Mouse (Mus musculus): ENCODE measurements around the gene Vat1l.

Vat1l gene

DNA sequence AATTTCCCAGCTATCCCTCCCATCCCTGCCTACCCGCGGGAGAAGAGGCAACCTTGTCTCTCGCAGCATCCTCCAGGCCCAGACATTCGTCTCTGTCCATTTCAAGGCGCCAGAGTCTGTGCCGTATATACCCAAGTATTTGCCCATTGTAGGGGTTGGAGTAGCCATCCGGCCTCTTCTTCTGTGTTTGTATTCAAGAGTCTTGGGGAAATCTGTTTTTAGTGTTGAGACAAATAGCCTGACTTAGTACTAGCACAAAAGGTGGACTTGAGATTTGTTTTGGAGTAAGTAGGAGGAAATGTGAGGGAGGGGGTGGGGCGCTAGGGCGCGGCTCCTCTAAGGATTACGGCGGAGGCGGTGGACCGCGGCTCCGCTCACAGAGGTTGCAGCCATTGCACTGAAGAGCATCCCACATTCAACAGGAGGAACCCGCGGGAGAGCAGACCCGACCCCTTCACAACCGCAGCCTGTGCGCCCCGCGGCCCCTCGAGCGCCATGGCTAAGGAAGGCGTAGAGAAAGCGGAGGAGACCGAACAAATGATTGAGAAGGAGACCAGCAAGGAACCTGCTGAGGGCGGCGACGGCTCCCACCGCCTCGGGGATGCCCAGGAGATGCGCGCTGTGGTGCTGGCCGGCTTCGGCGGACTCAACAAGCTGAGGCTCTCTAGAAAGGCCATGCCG lies at the start of gene Vat1l:
Vat1l (plus strand) TSS at position 392 of the 681 bp plus-strand sequence.
- no peak for TF ChIP-seq GATA4 (IDR thresholded peaks at IDR 0.05; ENCODE audit: insufficient replicate concordance, low read length)

DNA sequence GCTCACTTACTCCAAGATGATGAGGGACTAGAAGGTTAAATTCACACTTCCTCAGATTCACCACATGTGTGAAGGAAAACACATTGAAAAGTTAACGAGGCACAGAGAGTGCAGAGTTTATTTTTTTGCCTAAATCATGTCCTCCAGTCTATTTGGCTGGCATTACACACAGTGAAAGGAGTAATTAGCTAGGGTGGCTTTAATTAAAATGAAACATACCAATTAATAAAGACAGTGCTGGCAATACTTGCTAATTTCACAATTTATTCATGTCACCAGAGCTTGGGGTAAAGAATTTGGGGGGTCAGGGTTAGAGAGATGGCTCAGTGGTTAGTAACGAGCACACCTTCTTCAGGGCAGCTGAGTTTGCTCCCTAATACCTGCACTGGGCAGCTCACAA lies 46.8 kb upstream of the Vat1l start:
- TF ChIP-seq GATA4 (IDR thresholded peaks at IDR 0.05; ENCODE audit: insufficient replicate concordance, low read length), result no peak

GRCm38 (mm10) chr8:114159666-114160065 lies 45.7 kb upstream of the Vat1l start:
- TF ChIP-seq GATA4 (IDR thresholded peaks at IDR 0.05; ENCODE audit: insufficient replicate concordance, low read length), result no peak

DNA sequence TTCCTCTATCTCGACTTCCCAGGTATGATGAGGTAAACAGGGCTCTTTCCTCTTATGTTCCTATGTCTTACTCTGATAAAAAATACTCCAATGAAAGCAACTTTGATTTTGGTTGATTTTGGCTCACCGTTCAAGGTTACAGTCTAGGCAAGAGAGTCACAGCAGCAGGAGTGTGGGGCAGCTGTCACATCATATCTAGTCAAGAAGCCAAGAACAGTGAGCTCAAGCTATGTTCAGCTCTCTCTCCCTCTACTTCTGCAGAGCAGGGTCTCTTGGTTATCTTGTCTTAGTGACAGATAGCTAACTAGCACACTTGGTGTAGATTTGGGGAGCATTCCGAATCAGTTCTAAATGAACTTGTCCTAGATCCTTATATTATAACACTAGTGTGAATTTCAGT lies 41.5 kb upstream of the Vat1l start:
- TF ChIP-seq GATA4 (IDR thresholded peaks at IDR 0.05; ENCODE audit: insufficient replicate concordance, low read length), result no peak

- no peak for TF ChIP-seq GATA4 (IDR thresholded peaks at IDR 0.05; ENCODE audit: insufficient replicate concordance, low read length)
Observed at GRCm38 (mm10) chr8:114164444-114165096, 40.8 kb upstream of the Vat1l start.

DNA sequence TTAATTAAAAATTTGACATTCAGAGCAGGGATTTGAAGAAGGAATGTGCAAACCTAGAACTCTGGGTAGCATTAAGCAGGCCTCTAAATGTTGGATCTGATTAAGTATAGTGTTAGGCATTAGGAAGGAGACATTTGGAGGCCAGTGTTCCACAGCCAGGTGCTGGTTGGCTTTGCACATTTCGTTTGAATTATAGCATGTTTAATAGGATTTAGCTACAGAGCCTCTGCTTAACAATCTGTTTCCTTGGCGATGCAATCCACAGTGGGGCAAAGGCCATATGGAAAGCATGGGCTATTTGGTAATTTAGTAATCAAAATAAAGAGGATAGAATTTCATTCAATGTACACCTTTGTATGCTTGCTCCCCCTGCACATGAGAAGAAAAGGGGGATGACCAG lies 39.7 kb upstream of the Vat1l start:
- no peak for TF ChIP-seq GATA4 (IDR thresholded peaks at IDR 0.05; ENCODE audit: insufficient replicate concordance, low read length)

DNA sequence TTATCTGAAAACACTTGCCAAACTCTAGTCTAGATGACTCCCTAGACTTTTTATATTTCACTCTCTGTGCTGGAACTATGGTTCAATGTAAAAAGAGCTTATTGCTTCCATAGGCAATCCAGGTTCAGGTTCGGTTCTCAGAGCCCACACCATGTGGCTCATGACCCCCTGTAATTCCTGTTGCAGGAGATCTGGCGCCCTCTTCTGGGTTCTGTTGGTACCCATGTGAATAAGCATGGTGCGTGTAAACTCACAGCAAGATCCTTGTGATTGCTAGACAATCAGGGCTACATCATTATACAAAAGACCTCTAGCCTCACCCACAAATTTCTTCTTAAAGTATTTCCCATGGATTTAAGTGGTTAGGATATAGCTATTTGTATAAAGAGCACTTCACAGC lies 28.7 kb upstream of the Vat1l start:
- TF ChIP-seq GATA4 (IDR thresholded peaks at IDR 0.05; ENCODE audit: insufficient replicate concordance, low read length), result no peak

DNA sequence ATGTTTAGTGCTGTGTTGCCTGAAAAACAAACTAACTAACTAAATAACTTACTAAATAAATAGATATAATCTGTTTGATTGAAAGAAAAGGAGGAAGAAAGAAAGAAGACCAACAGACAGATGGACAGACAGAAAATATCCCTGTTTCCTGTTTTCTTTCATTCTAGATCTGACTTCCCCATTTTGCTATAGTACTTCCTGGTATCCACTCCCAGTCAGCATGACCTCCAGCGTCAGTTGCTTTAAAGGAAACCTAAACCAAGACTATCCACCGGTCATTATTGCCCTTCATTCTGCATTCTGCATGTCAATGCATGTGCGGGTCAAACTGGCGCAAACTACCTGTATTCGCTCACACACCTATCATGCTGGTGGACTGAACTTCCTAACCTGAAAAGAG lies 12.1 kb upstream of the Vat1l start:
- TF ChIP-seq GATA4 (IDR thresholded peaks at IDR 0.05; ENCODE audit: insufficient replicate concordance, low read length), result no peak

GRCm38 (mm10) chr8:114198990-114199389 lies 6.4 kb upstream of the Vat1l start:
- TF ChIP-seq GATA4 (IDR thresholded peaks at IDR 0.05; ENCODE audit: insufficient replicate concordance, low read length), result no peak

DNA sequence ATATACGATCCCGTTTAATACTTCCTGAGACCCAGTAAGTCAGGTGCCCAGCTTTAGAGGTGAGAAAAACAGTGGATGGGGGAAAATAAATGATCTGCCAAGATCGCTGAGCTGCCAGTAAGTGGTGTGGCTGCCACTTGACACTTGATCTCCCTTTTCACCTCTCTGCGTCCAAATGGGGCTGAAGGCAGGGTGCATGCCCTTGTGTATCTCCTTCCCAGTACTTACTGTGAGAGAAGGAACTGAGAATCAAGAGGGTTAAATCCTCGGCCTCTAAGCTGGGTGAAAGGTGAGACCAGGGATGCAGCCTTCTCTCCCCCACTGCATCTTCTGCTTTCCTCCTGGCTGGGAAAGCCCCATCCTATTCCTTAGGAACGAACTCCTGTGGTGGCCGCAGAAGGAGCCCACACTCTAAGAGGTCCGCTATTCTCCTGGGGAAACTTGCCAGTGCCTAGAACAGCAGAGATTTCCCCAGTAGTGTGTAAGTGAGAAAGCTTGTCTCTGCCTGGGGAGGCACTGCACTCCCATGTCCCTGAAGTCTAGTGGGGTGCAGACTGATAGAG lies 1.1 kb downstream of the Vat1l start:
- TF ChIP-seq GATA4 (IDR thresholded peaks at IDR 0.05; ENCODE audit: insufficient replicate concordance, low read length), result no peak

DNA sequence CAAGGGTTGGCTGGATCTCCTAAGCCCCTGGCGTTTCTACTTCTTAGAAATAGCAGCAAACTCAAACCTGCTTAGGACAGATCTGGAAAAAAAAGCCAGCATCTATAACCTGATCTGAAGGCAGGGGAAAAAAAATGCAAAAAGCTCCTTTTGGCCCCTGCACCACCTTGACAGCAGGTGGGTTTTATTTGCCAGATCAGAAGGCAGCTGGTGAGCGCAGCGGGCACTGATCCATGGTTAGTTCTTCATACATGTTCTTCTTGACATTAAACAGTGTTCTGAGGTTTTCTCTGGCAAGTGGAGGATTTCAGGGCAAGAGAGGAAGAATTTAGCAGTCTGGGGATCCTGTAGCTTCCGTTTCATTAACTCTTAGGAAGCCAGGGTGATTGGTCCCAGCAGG lies 1.6 kb downstream of the Vat1l start:
- TF ChIP-seq GATA4 (IDR thresholded peaks at IDR 0.05; ENCODE audit: insufficient replicate concordance, low read length), result no peak

- no peak for TF ChIP-seq GATA4 (IDR thresholded peaks at IDR 0.05; ENCODE audit: insufficient replicate concordance, low read length)
Observed at GRCm38 (mm10) chr8:114220779-114221178, 15.4 kb downstream of the Vat1l start.

DNA sequence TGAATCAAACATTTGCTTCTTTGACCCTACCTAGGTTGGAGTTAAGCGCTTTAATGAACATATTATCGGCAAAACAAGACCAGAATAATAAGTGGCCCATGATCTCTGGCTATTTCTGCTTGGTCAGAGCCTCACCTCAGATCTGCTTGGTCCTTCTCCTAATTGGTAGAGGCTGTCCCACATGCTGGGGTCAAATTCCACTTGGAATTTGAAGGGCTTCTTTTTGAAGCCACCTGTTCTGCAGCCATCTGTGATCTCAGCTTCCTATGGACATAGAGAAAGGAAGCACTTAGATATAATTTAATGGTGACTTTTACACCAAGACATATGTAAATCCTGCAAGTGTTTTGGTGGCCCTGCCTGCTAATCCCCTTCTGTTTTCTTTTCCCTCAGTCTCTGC lies 16.6 kb downstream of the Vat1l start:
- no peak for TF ChIP-seq GATA4 (IDR thresholded peaks at IDR 0.05; ENCODE audit: insufficient replicate concordance, low read length)

- no peak for TF ChIP-seq GATA4 (IDR thresholded peaks at IDR 0.05; ENCODE audit: insufficient replicate concordance, low read length)
Observed at GRCm38 (mm10) chr8:114224001-114224400, 18.6 kb downstream of the Vat1l start.

DNA sequence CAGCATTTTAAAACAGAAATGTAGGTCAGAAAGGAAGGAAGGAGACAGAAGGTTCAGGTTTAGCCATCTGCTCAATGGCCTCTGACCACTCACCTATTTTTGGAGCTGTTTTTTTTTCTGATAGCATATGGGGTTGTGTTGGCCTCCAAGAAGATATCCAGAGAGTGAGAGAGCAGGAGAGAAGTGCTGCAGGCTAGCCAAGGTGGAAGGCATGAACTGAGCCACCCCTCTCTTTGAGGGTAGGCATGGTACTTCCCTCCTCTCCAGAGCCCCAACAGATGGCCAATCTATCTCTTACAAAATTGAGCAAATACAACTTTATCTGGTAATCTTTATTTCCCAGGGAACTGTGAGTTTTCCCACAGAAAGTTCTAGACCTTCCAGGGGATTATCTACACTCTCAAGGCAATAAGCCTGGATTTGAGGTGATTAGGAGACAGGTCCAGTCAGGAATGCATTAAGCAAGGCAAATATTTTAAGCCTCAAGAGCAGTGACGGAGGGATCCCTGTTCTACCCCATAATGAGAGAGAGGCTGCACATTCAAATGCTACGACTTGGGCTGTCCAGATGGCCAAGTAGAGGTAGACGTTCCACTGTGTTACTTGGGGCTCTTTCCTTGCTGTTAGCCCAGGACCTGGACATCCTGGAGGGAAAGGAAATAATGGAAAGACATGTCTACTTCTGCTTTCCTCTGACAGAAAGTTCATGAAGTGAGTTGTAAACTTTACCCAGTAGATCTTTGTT lies 46.1 kb downstream of the Vat1l start:
- TF ChIP-seq GATA4 (IDR thresholded peaks at IDR 0.05; ENCODE audit: insufficient replicate concordance, low read length), result no peak

DNA sequence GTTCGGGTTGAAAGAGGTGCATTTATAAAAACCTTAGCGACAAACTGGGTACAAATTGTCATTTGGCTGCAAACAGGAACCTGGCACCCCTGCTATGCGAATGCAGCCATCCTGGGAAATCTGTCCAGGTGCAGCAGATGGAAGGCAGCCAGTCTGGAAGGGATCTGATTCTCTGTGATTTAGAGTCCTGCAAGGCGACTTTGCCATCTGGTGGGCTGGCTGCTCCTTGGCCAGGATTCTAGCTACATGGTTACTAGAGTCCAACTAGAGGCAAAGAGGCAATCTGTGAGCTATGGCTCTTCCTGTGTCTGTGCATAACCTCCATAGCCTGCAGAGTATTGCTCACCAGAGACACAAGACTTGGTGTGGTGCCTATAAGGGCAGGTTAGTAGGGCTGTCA lies 53.3 kb downstream of the Vat1l start:
- TF ChIP-seq GATA4 (IDR thresholded peaks at IDR 0.05; ENCODE audit: insufficient replicate concordance, low read length), result no peak

All from liver, adult (tissue).